Mouse (Mus musculus): ENCODE data around the gene Tef. TPM values are rescaled to one million over a fixed set of nuclear protein-coding genes. Genes with fewer than 3 reads are reported as not detected.

Gene Tef
- polyA plus RNA-seq (2015; fragmentation: Nextera tagmentation; extraction: Ambion mirVana) = 23.2 and 25.1 TPM in 2 replicates

DNA sequence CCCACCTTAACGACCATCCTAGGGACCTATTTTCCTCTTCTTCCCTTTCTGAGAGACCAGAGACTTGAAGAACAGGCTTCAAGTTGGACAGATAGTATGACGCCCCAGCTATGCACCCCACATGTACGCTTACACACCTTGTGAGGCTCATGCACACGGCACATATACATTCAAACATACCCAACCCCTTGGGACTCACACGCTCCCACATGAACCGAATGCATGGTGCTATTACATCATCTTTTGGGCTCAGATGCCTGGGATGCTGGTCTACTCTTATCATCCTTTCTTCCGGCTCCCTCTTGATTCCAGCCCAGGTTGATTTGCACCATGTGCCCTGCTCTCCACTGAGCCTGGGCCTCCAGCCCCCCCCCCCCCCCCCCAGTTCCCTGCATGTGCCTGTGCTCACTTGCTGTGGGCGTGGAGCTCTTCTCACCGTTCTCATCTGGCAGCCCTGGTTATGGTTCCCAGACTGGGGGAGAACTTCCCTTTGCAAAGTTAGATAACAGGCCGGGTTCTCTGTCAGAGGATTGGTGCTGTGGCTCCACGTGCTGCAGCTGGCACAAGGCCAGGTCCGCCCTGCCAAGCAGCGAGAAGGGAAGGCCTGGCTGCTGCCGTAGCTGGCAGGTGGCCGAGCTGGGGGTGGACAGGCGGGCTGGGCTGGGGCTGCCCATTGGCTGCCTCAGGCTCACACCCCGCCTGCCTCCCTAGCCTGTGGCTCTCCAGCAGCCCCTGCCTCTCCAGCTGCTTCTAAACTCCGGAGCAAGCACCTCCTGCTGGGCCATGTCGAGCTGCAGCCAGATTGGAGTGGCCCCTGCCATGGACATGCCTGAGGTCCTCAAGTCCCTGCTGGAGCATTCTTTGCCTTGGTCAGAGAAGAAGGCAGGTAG is at the start of gene Tef:
Gene Tef (plus strand): TSS at position 421 of the 890 bp plus-strand sequence.
- H3K9ac ChIP-seq (ENCODE audit: low read length) = peak within 1 kb of the TSS; percentile 59
- peak; percentile 98 for ATAC-seq (replicated peaks; ENCODE audit: extremely low read depth, insufficient read depth, low FRiP score)
- WGBS = 14% methylated on average over 19 of the region's 19 CpGs

DNA sequence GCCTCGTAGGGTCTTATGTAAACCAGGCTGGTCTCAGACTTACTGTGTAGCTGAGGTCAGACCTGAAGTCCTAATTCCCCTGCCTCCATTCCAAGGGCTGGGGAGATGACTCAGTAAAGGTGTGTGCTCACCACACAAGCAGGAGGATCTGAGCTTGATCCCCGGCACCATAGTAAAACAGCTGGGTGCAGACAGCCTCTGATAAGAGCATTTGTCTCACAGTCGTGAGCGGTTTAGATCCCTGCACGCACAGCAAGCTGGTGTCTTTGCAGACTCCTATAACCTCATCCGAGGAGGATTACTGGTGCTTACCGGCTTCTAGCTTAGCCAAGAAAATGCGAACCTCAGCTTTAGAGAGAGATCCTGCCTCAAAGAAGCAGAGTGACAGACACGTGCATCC is 48.6 kb upstream of the Tef start:
- no peak overlapping the region for H3K9ac ChIP-seq (ENCODE audit: low read length)
- 88% methylated on average over 9 of the region's 9 CpGs for WGBS
- no peak for ATAC-seq (replicated peaks; ENCODE audit: extremely low read depth, insufficient read depth, low FRiP score)

More for the DNA sequence above, at the start of gene Tef:
- Histone ChIP-seq H3K27me3 (ENCODE audit: control insufficient read depth, insufficient read depth, low read length) (no peaks in the 10 kb centered on the region), H3K27ac (ENCODE audit: low read length) (peak within 1 kb of the TSS; percentile 84), H3K36me3 (ENCODE audit: control insufficient read depth, insufficient read depth) (no peaks in the 10 kb centered on the region), H3K4me1 (ENCODE audit: control insufficient read depth, insufficient read depth, low read length) (peaks cover 45% of the 10 kb centered on the region), H3K4me2 (ENCODE audit: low read depth, low read length) (peak within 1 kb of the TSS; percentile 69), H3K9me3 (replicated peaks; ENCODE audit: control insufficient read depth, low read length) (no peaks in the 10 kb centered on the region), H3K4me3 (ENCODE audit: low read length) (peak within 1 kb of the TSS; percentile 48)

DNA sequence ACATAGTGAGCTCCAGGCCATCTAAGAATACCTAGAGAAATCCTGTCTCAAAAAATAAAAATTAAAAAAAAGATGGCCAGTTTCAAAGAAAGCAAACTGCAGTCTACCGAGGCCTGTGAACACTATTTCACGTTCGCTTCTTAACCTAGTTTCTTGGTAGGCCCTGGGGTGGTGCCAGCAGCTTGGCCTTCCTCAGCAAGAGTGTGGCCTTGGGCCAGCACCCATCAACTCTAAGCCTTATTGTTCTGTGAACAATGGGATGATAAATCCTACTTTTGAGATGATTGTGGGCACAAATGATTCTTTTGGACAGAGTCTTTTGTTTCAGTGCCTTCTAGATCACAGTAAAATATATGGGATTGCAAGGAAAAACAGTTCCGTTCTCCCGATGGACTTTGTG is 43.5 kb upstream of the Tef start:
- Histone ChIP-seq H3K4me3 (ENCODE audit: low read length) (no peak overlapping the region), H3K9ac (ENCODE audit: low read length) (no peak overlapping the region), H3K36me3 (ENCODE audit: control insufficient read depth, insufficient read depth) (peaks cover 4% of the 10 kb centered on the region; the same call in 1 of the 2 replicates), H3K4me1 (ENCODE audit: control insufficient read depth, insufficient read depth, low read length) (no peaks in the 10 kb centered on the region), H3K27me3 (ENCODE audit: control insufficient read depth, insufficient read depth, low read length) (no peaks in the 10 kb centered on the region), H3K27ac (ENCODE audit: low read length) (no peak overlapping the region), H3K9me3 (replicated peaks; ENCODE audit: control insufficient read depth, low read length) (no peaks in the 10 kb centered on the region), H3K4me2 (ENCODE audit: low read depth, low read length) (no peak overlapping the region)
- WGBS = 84% methylated on average over 5 of the region's 5 CpGs
- no peak for ATAC-seq (replicated peaks; ENCODE audit: extremely low read depth, insufficient read depth, low FRiP score)

More for the DNA sequence above, 48.6 kb upstream of the Tef start:
- Histone ChIP-seq H3K4me3 (ENCODE audit: low read length) (no peak overlapping the region), H3K27me3 (ENCODE audit: control insufficient read depth, insufficient read depth, low read length) (no peaks in the 10 kb centered on the region), H3K27ac (ENCODE audit: low read length) (no peak overlapping the region), H3K9me3 (replicated peaks; ENCODE audit: control insufficient read depth, low read length) (no peaks in the 10 kb centered on the region), H3K4me1 (ENCODE audit: control insufficient read depth, insufficient read depth, low read length) (peaks cover 9% of the 10 kb centered on the region), H3K4me2 (ENCODE audit: low read depth, low read length) (no peak overlapping the region), H3K36me3 (ENCODE audit: control insufficient read depth, insufficient read depth) (peaks cover 4% of the 10 kb centered on the region; the same call in 1 of the 2 replicates)

DNA sequence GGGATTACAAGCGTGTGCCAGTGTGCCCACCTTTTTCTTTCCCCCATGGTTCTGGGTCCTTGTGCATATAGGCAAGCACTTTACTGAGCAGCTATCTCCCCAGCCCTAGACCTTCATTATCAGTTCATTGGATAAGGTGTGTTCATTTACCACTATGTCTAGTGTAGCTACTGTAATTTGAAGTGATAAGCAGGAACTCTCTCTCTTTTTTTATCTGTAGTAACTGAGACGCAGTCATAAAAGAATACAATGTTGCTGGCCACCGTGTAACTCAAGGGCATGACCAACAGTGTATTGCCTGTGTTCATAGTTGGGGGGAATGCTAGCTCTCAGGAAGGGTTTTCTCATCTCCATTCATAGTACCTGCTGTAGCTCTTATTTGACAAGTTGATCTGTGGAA is 42.7 kb upstream of the Tef start:
- no peaks in the 10 kb centered on the region for H3K27me3 ChIP-seq (ENCODE audit: control insufficient read depth, insufficient read depth, low read length)
- H3K4me2 ChIP-seq (ENCODE audit: low read depth, low read length) = no peak overlapping the region
- H3K36me3 ChIP-seq (ENCODE audit: control insufficient read depth, insufficient read depth) = peaks cover 4% of the 10 kb centered on the region; the same call in 1 of the 2 replicates
- 71% methylated on average over 3 of the region's 3 CpGs for WGBS
- H3K9ac ChIP-seq (ENCODE audit: low read length) = no peak overlapping the region
- H3K4me1 ChIP-seq (ENCODE audit: control insufficient read depth, insufficient read depth, low read length) = no peaks in the 10 kb centered on the region
- no peaks in the 10 kb centered on the region for H3K9me3 ChIP-seq (replicated peaks; ENCODE audit: control insufficient read depth, low read length)
- ATAC-seq (replicated peaks; ENCODE audit: extremely low read depth, insufficient read depth, low FRiP score) = no peak
- no peak overlapping the region for H3K27ac ChIP-seq (ENCODE audit: low read length)
- H3K4me3 ChIP-seq (ENCODE audit: low read length) = no peak overlapping the region

DNA sequence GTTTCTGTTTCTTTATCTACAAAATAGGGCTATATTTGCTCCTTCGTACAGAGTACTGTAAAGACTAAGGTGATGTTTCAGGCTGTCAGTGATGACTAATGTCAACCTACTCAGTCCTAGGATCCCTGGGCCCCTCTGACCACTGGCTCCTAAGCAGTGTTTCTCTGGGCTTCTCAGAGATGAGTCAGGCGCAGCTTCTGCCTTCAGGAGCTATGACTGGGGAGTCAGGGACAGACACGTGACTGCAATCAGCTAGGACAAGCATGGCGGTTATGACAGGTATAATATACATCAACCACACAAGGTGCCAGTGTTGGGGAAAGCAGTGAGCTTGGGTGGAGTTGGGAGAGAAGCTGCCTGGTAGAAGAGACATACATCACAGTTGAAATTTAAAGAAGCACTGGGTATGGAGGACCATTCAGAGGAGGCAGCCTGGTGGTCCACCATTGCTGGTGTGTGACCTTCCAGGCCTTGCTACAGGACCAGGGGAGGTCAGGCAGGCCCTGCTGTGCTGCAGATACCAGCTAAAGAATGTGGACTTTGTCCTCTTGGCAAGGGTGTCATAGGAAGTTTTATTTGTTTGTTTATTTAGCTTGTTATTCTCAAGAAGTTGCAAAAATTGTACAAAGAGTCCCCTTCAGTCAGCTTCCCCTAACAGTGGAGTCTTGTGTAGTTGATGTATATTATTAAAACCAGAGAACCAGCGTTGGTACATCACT is 41.7 kb upstream of the Tef start:
- H3K4me3 ChIP-seq (ENCODE audit: low read length) = no peak overlapping the region
- no peaks in the 10 kb centered on the region for H3K9me3 ChIP-seq (replicated peaks; ENCODE audit: control insufficient read depth, low read length)
- H3K4me2 ChIP-seq (ENCODE audit: low read depth, low read length) = no peak overlapping the region
- no peak overlapping the region for H3K27ac ChIP-seq (ENCODE audit: low read length)
- no peaks in the 10 kb centered on the region for H3K27me3 ChIP-seq (ENCODE audit: control insufficient read depth, insufficient read depth, low read length)
- no peak for ATAC-seq (replicated peaks; ENCODE audit: extremely low read depth, insufficient read depth, low FRiP score)
- no peak overlapping the region for H3K9ac ChIP-seq (ENCODE audit: low read length)
- H3K4me1 ChIP-seq (ENCODE audit: control insufficient read depth, insufficient read depth, low read length) = no peaks in the 10 kb centered on the region
- H3K36me3 ChIP-seq (ENCODE audit: control insufficient read depth, insufficient read depth) = peaks cover 4% of the 10 kb centered on the region; the same call in 1 of the 2 replicates
- WGBS = 80% methylated on average over 5 of the region's 5 CpGs

DNA sequence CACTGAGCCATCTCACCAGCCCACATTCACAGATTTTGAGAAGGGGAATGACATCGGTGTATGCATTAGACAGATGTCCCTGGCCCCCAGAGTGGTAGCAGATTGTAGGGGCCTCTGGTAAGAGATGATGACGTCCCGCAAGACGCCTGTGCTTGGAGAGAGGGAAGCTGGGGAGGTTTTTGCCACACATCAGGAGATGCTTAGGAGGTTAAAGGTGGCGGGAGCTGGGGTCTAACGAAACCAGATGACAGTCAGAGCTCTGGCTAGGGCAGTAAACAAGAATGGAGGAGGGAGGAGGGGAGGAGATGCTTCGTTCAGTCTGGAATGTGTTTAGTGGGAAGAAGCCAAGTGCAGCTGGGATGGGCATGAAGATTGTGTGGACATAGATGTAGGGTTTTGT is 40.8 kb upstream of the Tef start:
- no peaks in the 10 kb centered on the region for H3K4me1 ChIP-seq (ENCODE audit: control insufficient read depth, insufficient read depth, low read length)
- no peak for ATAC-seq (replicated peaks; ENCODE audit: extremely low read depth, insufficient read depth, low FRiP score)
- no peaks in the 10 kb centered on the region for H3K9me3 ChIP-seq (replicated peaks; ENCODE audit: control insufficient read depth, low read length)
- no peak overlapping the region for H3K27ac ChIP-seq (ENCODE audit: low read length)
- WGBS = 85% methylated on average over 7 of the region's 7 CpGs
- H3K4me2 ChIP-seq (ENCODE audit: low read depth, low read length) = no peak overlapping the region
- H3K9ac ChIP-seq (ENCODE audit: low read length) = no peak overlapping the region
- no peaks in the 10 kb centered on the region for H3K27me3 ChIP-seq (ENCODE audit: control insufficient read depth, insufficient read depth, low read length)
- no peak overlapping the region for H3K4me3 ChIP-seq (ENCODE audit: low read length)
- H3K36me3 ChIP-seq (ENCODE audit: control insufficient read depth, insufficient read depth) = no peaks in the 10 kb centered on the region

DNA sequence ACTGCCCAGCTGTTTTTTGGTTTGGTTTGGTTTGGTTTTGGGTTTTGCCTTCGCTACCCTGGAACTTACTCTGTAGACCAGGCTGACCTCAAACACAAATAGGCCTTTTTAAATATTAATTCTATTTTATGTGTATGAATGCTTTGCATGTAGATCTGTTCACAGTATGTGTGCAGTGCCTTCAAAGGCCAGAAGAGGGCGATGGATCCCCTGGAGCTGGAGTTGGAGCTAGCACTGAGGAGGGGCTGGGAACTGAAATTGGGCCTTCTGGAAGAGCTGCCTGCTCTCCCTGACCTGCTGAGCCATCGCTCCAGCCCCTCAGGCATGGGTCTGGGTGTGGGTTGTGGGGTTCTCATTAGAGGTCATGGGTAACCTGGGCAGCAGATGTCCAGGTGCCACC is 40.3 kb upstream of the Tef start:
- 87% methylated on average over 3 of the region's 3 CpGs for WGBS

DNA sequence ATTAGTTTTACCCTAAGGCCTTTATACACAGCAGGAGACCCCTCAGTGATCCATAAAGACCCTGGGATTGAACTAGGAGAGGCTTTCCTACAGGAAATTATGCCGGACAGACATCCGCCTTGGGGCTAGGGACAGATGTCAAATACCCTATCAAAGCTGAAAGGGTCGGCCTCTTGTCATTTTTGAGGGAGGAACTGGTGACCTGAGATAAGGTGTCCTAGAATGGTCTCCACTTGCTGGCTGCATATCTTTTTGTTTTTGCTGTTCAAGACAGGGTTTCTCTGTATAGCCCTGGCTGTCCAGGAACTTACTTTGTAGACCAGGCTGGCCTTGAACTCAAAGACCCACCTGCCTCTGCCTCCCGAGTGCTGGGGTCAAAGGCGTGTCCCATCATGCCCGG is 37.6 kb upstream of the Tef start:
- no peak overlapping the region for H3K4me3 ChIP-seq (ENCODE audit: low read length)
- H3K27ac ChIP-seq (ENCODE audit: low read length) = no peak overlapping the region
- H3K4me1 ChIP-seq (ENCODE audit: control insufficient read depth, insufficient read depth, low read length) = no peaks in the 10 kb centered on the region
- no peak overlapping the region for H3K9ac ChIP-seq (ENCODE audit: low read length)
- ATAC-seq (replicated peaks; ENCODE audit: extremely low read depth, insufficient read depth, low FRiP score) = no peak
- H3K9me3 ChIP-seq (replicated peaks; ENCODE audit: control insufficient read depth, low read length) = no peaks in the 10 kb centered on the region
- no peak overlapping the region for H3K4me2 ChIP-seq (ENCODE audit: low read depth, low read length)
- peaks cover 4% of the 10 kb centered on the region; the same call in 1 of the 2 replicates for H3K36me3 ChIP-seq (ENCODE audit: control insufficient read depth, insufficient read depth)
- no peaks in the 10 kb centered on the region for H3K27me3 ChIP-seq (ENCODE audit: control insufficient read depth, insufficient read depth, low read length)
- WGBS = 87% methylated on average over 6 of the region's 6 CpGs

More for the DNA sequence above, 40.3 kb upstream of the Tef start:
- no peak overlapping the region for H3K4me3 ChIP-seq (ENCODE audit: low read length)
- no peaks in the 10 kb centered on the region for H3K36me3 ChIP-seq (ENCODE audit: control insufficient read depth, insufficient read depth)
- H3K27ac ChIP-seq (ENCODE audit: low read length) = no peak overlapping the region
- no peak overlapping the region for H3K4me2 ChIP-seq (ENCODE audit: low read depth, low read length)
- H3K27me3 ChIP-seq (ENCODE audit: control insufficient read depth, insufficient read depth, low read length) = no peaks in the 10 kb centered on the region
- no peak overlapping the region for H3K9ac ChIP-seq (ENCODE audit: low read length)
- no peak for ATAC-seq (replicated peaks; ENCODE audit: extremely low read depth, insufficient read depth, low FRiP score)
- H3K4me1 ChIP-seq (ENCODE audit: control insufficient read depth, insufficient read depth, low read length) = no peaks in the 10 kb centered on the region
- H3K9me3 ChIP-seq (replicated peaks; ENCODE audit: control insufficient read depth, low read length) = no peaks in the 10 kb centered on the region

DNA sequence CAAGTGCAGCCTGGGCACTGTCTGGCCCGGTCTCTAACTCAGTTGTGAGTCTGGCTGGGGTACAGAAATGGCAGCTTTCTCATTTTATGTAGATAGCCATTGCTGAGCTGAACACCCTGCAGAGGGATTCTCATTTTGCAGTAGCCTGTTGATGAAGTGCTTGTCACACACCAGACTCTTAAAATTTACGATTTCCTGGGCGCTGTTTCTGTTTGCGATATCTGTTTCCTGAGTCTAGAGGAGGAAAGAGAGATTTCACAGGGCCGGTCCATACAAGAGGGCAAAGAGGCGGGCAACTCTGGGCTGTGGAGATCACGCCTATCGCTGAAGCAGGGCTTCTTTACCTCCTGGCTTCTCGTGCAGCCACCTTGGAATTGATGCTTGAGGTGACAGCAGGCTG is 36.6 kb upstream of the Tef start:
- Histone ChIP-seq H3K36me3 (ENCODE audit: control insufficient read depth, insufficient read depth) (peaks cover 10% of the 10 kb centered on the region; the same call in 1 of the 2 replicates), H3K27ac (ENCODE audit: low read length) (no peak overlapping the region), H3K4me3 (ENCODE audit: low read length) (no peak overlapping the region), H3K27me3 (ENCODE audit: control insufficient read depth, insufficient read depth, low read length) (no peaks in the 10 kb centered on the region), H3K9me3 (replicated peaks; ENCODE audit: control insufficient read depth, low read length) (no peaks in the 10 kb centered on the region), H3K9ac (ENCODE audit: low read length) (no peak overlapping the region), H3K4me1 (ENCODE audit: control insufficient read depth, insufficient read depth, low read length) (no peaks in the 10 kb centered on the region), H3K4me2 (ENCODE audit: low read depth, low read length) (no peak overlapping the region)
- whole genome bisulfite sequencing = 78% methylated on average over 9 of the region's 9 CpGs
- ATAC-seq (replicated peaks; ENCODE audit: extremely low read depth, insufficient read depth, low FRiP score) = no peak

All from heart, embryonic 16.5 days (tissue).